Mouse (Mus musculus): ENCODE measurements at regions not wholly inside any gene's neighbourhood (a gene's known extent, or its start where the extent isn't known, plus 50 kb on each side); places are given as distances from the start of the nearest gene placed in this dataset.

GRCm38 (mm10) chr9:120860969-120861595 is 67.9 kb upstream of the Ctnnb1 start:
- no peak for DNase-seq (ENCODE audit: low spot score in 2 of 2)

DNA sequence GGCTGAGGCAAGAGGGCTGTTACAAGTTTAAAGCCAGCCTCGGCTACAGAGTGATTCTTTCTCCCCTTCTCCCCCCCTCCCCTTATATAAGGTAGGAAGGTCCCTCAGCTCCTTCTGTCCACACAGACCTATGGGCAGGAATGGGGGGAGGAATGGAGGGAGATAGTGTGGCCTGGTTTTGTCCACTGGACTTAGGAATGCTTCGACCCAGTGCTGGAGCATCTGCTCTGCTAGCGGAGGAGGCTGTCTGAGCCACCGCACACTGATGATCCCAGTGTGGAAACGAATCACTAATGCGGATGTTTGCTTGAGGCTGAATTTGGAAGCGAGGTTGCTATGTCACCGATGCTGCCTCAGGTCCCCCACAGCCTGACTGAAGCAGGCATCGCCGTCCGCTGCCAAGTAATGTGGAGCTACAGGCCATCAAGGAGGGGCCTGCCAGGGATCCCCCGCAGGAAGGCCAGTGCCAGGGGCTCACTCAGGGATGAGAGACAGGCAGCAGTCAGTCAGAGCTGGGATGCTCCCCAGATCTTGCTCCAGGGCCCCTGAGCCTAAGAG is 67.1 kb upstream of the Ctnnb1 start:
- no peak for DNase-seq (ENCODE audit: low spot score in 2 of 2)

DNA sequence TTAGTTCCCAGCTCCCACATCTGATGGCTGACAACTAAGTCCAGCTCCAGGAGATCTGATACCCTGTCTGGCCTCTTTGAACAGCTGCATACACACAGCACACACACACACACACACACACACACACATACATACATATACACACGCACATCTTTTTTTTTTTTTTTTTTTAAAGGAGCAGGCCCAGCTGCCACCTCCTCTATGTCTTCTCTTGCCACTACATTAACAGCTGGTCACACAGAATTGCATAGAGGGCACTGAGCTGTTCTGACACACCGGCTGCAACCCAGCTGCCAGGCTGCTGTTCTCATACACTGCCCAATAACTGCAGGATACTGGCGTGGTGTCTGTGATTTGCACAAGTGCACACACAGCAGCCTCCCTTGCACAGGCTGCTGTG is 64.6 kb upstream of the Ctnnb1 start:
- DNase-seq (ENCODE audit: low spot score in 2 of 2): no peak

DNA sequence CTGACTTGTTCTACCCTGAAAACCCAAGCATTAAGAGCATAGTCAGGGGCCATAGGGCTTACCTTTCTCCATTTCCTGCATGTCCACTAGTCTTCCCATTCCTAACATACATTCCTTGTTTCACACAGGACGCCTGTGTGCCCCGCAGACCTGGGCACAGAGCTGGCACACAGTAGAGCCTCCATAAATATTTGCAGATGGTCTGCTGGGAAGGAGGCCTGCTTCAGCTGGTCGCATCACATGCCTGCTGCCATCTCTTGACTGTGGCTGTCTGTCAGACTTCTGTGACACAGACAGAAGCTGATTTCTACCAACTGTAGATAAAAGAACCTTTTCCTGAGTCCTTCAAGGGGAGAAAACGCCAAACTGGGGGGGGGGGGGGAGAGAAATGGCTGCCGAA is 62.8 kb upstream of the Ctnnb1 start:
- DNase-seq (ENCODE audit: low spot score in 2 of 2): no peak

GRCm38 (mm10) chr9:120866709-120867108 is 62.3 kb upstream of the Ctnnb1 start:
- peak in 1 of 2 experiments; percentile 49 for DNase-seq (ENCODE audit: low spot score in 2 of 2)

DNA sequence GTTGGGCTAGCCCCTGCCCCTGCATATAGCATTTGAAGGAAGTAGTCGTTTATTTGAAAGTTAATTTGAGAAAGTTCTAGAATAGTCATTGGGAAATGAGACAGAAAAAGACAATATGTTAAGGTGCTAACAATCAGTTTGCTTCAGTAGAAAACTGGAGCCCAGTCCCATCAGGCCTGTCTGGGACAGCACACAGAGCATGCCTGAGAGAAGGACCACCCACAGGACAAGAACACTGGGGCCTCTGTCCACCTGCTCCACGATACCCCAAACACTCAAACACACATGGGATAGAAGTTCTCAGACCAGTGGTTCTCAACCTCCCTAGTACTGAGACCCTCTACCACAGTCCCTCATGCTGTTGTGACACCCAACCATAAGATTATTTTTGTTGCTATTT is 61.2 kb upstream of the Ctnnb1 start:
- no peak for DNase-seq (ENCODE audit: low spot score in 2 of 2)

DNA sequence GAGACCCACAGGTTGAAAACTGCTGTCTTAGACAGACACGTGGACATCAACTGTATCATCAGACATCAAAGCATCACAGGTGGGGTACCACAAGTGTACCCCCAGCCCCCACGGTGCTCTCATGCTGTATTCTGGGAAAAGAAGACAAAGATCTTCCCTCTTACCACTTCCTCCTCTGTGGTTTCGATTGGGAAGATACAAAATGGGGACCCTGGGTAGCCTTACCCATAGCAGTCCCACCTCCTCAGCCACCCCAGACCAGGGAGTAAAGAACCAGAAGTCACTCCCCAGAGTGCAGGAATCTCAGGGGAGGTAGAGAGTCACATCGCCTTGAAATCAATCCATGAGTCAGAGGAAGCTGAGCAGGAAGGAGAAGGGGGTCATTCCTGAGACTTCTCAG is 60.7 kb upstream of the Ctnnb1 start:
- no peak for DNase-seq (ENCODE audit: low spot score in 2 of 2)

DNA sequence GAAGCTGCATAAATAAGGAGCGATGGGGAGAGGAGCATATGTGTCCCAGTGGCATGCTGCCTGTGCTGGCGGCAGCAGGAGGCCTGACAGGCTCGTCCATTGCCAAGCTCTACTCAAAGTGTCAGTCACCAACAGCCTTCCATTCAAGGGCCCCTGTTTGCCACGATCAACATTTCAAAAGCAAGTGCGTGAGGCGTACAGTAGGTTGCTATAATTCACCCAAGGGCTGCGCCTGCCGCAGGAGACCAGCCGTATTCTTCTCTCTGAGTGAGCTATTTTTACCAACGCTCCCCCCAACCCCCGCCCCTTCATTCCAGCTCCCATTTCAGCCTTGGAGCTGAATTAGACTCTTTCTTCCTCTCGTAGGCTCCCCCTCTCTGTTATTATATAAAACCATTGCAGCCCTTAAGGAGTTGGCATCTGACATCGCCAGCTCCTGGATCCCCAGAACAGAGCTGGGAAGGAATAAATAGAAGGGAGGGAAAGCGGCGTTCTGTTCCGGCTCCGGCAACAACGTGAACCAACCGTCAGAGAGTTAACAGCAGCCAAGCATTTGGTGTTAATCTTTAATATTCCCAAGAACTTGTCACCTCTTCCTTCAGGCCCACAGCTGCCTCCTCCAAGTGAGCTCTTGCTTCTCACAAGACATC is 59.5 kb upstream of the Ctnnb1 start:
- DNase-seq (ENCODE audit: low spot score in 2 of 2): no peak

GRCm38 (mm10) chr9:120873293-120873692 is 55.7 kb upstream of the Ctnnb1 start:
- DNase-seq (ENCODE audit: low spot score in 2 of 2): no peak

DNA sequence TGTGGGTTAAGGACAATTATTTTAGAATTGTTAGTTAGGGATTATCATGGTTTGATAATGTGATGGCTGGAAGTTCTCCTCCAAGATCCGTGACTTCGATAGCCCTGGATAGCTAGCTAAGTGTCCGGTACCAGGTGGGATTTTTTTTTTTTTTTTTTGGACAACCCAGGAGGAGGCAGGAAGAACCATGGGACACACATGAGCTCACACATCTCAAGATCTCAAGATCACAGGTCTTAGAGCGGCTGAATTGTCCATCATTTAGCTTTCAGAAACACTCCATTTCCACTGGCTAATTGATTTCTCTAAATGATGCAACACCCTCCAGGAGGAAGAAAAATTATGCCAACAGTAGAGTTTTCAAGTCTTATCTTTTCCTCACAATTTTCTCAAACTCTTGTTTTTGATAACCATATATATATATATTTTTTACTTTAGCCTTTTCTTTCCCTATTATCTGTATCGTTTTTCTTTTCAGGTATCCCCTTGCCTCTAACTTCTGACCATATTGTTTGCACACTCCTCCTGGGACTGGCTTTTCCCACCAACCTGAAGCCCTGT is 54.5 kb upstream of the Ctnnb1 start:
- DNase-seq (ENCODE audit: low spot score in 2 of 2): no peak

- no peak for DNase-seq (ENCODE audit: low spot score in 2 of 2)
Observed at GRCm38 (mm10) chr9:120877101-120877500, 51.9 kb upstream of the Ctnnb1 start.

Data from spleen, postnatal 10 days (tissue).